Mouse (Mus musculus) colon, adult 2 months (tissue): ENCODE results near the gene Gramd1a. TPM values are rescaled to one million over a fixed set of nuclear protein-coding genes. Genes with fewer than 3 reads are reported as not detected.

Experiments
- polyA plus RNA-seq: library from polyadenylated mRNA; depleted of rRNA; stranded (reverse); fragments of >200 nt; gene quantifications from 2 replicates; pipeline ENCODE4 v1.2.3, GENCODE M21; 2012; rRNA removed

The Gramd1a gene
- 74.4 and 76.3 TPM in 2 replicates for polyA plus RNA-seq

GRCm38 (mm10) chr7:31155296-31156033 is at the start of gene Gramd1a:
Gene Gramd1a, minus strand, starts transcription at chr7:31155896.

GRCm38 (mm10) chr7:31126851-31127724 is 28.6 kb downstream of the Gramd1a start, which contains the start of gene Scn1b:
Gene Scn1b, minus strand, starts transcription at chr7:31127003.

GRCm38 (mm10) chr7:31115182-31115581 is 40.5 kb downstream of the Gramd1a start, which contains the start of gene Hpn:
Gene Hpn, minus strand, starts transcription at chr7:31115290.

Other genes with a start within 250 kb of the Gramd1a start
- gene Mag, start 241.0 kb downstream of the Gramd1a start, polyA plus RNA-seq, result 0.63 and 0.67 TPM in 2 replicates
- 1.2 and 15.5 TPM in 2 replicates for gene Hamp2, start 231.2 kb downstream of the Gramd1a start, polyA plus RNA-seq
- gene Hamp, start 211.9 kb downstream of the Gramd1a start, polyA plus RNA-seq, result 0.73 and 1.2 TPM in 2 replicates
- 131 and 151 TPM in 2 replicates for gene Usf2, start 199.1 kb downstream of the Gramd1a start, polyA plus RNA-seq
- gene Lsr, start 182.4 kb downstream of the Gramd1a start, polyA plus RNA-seq, result 312 and 358 TPM in 2 replicates
- gene Fam187b, start 182.1 kb downstream of the Gramd1a start, polyA plus RNA-seq, result 4.6 and 5.6 TPM in 2 replicates
- gene Fxyd5, start 113.4 kb downstream of the Gramd1a start, polyA plus RNA-seq, result 40.4 and 41.9 TPM in 2 replicates
- 6.2 and 7.2 TPM in 2 replicates for gene Fxyd7, start 104.4 kb downstream of the Gramd1a start, polyA plus RNA-seq
- 192 and 199 TPM in 2 replicates for gene Fxyd1, start 98.7 kb downstream of the Gramd1a start, polyA plus RNA-seq
- gene Lgi4, start 96.6 kb downstream of the Gramd1a start, polyA plus RNA-seq, result 10.7 and 11.0 TPM in 2 replicates
- 95.3 and 98.5 TPM in 2 replicates for gene Fxyd3, start 79.2 kb downstream of the Gramd1a start, polyA plus RNA-seq
- 27.3 and 27.8 TPM in 2 replicates for gene Hpn, start 40.6 kb downstream of the Gramd1a start, polyA plus RNA-seq
- gene Scn1b, start 28.9 kb downstream of the Gramd1a start, polyA plus RNA-seq, result 36.5 and 37.2 TPM in 2 replicates
- gene Scgb2b2, start 134.6 kb upstream of the Gramd1a start, polyA plus RNA-seq, result not detected in 2 replicates
- gene Scgb1b2, start 135.9 kb upstream of the Gramd1a start, polyA plus RNA-seq, result not detected in 2 replicates
- not detected in 2 replicates for gene Scgb2b3, start 206.2 kb upstream of the Gramd1a start, polyA plus RNA-seq
- gene Scgb1b3, start 219.7 kb upstream of the Gramd1a start, polyA plus RNA-seq, result 0.42 TPM in 1 of 2 replicates, not detected in the other